Mouse (Mus musculus) spleen, adult 2 months (tissue): ENCODE measurements at regions not wholly inside any gene's neighbourhood (a gene's known extent, or its start where the extent isn't known, plus 50 kb on each side); places are given as distances from the start of the nearest gene placed in this dataset.

Source experiments
- DNase-seq, 2 experiments: peaks; one replicate each; pipeline versions ENCODE4 v3.0.0 to v3.0.0-alpha.2; 2012 to 2021; ENCODE audit warnings: low spot score in 2 of 2, low read depth in 1 of 2
- H3K27ac ChIP-seq: fragments of 200-500 bp; 2 replicates; pipeline ENCODE4 v1.5.1; 2012; ENCODE audit warnings: low read length, inconsistent platforms; ENCODE audit not compliant: insufficient read depth
- H3K27me3 ChIP-seq: fragments of 200-500 bp; 2 replicates; pipeline ENCODE4 v1.6.1; 2012; ENCODE audit warnings: mild to moderate bottlenecking, moderate library complexity, low read length, inconsistent platforms; ENCODE audit not compliant: control insufficient read depth, insufficient read depth
- H3K36me3 ChIP-seq: fragments of 200-500 bp; 2 replicates; pipeline ENCODE4 v1.6.1; 2012; ENCODE audit warnings: mild to moderate bottlenecking, low read length, inconsistent platforms; ENCODE audit not compliant: control insufficient read depth, insufficient read depth
- H3K4me1 ChIP-seq: fragments of 200-500 bp; 2 replicates; pipeline ENCODE4 v1.6.1; 2011; ENCODE audit warnings: inconsistent platforms; ENCODE audit not compliant: control insufficient read depth, insufficient read depth, insufficient read length
- H3K4me3 ChIP-seq: fragments of 200-500 bp; 2 replicates; pipeline ENCODE4 v1.5.1; 2011; ENCODE audit warnings: mild to moderate bottlenecking, inconsistent platforms; ENCODE audit not compliant: insufficient read depth, insufficient read length; ENCODE audit errors: extremely low read depth
- CTCF ChIP-seq: fragments of 200-500 bp; IDR thresholded peaks from 2 replicates; pipeline ENCODE4 v1.5.1; 2011; ENCODE audit warnings: mild to moderate bottlenecking, inconsistent platforms; ENCODE audit not compliant: insufficient read depth, insufficient read length, insufficient replicate concordance; ENCODE audit errors: extremely low read depth
- POLR2A ChIP-seq: fragments of 200-500 bp; IDR thresholded peaks from 2 replicates; pipeline ENCODE4 v1.6.1; 2011; ENCODE audit warnings: low read depth, low read length, inconsistent platforms
- WGBS: fragments of 180-500 bp; shearing (Covaris S2); methylation state at CpG from one replicate; pipeline ENCODE4 v1.1.7; 2018; 5-methylcytosine and 5-hydroxymethylcytosine counted together

DNA sequence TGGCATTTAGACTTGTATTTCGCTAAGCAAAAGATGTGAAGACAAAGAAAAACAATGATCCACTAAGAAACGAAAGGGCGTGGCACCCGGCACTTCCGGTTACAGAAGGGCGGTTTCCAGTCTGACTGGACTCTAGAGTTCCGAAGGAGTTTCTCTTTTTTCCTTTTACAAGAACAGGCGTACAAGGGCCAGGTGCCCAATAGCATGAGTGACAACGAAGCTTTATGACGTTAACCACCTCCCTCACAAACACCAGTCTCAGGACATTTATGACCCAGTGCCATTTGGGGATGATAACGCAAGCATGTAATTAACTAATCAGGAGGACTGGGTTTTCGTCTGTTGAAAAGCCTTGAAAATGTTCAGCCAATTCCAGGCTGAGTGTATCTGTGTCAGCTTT lies 347.9 kb upstream of the Prickle1 start:
- Histone ChIP-seq H3K4me3 (no peak overlapping the region), H3K4me1 (no peaks in the 10 kb centered on the region), H3K27me3 (no peaks in the 10 kb centered on the region), H3K27ac (no peak overlapping the region), H3K36me3 (no peaks in the 10 kb centered on the region)
- WGBS: 91% methylated on average over 12 of the region's 12 CpGs
- no peak for DNase-seq
- TF ChIP-seq POLR2A (no peak), CTCF (no peak)

DNA sequence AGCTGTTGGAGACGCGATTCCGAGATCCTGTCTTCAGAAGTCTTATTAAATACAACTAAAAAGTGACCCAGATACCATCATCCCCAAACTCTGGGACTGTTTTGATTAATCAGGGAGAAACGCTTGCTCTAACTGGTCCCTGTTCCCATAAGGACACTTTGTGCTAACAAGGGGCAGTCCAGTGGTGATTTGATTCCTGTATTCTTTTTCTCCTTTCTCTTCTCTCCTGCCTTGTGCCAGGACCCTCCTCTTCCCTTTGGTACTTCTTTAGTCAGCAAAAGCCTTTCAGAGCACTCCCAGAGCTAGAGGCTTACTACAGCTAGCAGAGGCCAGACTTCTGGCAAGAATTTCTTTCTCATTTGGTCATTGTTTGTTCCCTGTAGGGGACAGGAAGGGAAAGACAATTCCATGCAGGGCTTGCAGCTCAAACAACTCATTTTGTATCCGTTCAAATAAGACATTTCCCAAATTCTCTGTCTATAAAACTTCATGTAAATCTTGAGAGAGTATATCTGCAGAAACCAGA lies 337.3 kb upstream of the Prickle1 start:
- H3K27me3 ChIP-seq: no peaks in the 10 kb centered on the region
- DNase-seq: no peak
- H3K4me3 ChIP-seq: no peak overlapping the region
- no peak overlapping the region for H3K27ac ChIP-seq
- TF ChIP-seq POLR2A (no peak), CTCF (no peak)
- H3K36me3 ChIP-seq: no peaks in the 10 kb centered on the region
- H3K4me1 ChIP-seq: no peaks in the 10 kb centered on the region
- WGBS: 74% methylated on average over 5 of the region's 5 CpGs

DNA sequence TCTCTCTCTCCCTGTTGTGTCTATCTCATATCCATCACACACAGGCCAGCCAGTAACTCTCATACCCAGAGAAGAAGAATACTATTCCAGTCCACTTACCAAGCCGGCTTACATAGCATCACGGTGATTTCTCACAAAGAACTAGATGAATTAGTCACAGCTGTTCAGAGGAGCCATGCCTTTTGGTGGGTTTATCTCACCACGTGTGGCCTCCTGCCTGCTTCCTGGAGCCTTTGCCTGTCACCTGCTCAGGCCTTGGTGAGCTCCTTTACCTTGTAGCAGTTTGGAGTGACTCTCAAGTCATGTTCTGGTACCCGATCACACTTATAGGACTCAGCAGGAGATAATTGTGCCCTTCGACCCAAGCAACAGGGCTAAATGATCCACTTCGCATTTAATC lies 331.2 kb upstream of the Prickle1 start:
- DNase-seq: no peak
- H3K27ac ChIP-seq: no peak overlapping the region
- H3K4me3 ChIP-seq: no peak overlapping the region
- WGBS: 70% methylated on average over 6 of the region's 6 CpGs
- no peak for TF ChIP-seq POLR2A
- no peak for TF ChIP-seq CTCF
- no peaks in the 10 kb centered on the region for H3K4me1 ChIP-seq
- no peaks in the 10 kb centered on the region for H3K27me3 ChIP-seq
- H3K36me3 ChIP-seq: no peaks in the 10 kb centered on the region

DNA sequence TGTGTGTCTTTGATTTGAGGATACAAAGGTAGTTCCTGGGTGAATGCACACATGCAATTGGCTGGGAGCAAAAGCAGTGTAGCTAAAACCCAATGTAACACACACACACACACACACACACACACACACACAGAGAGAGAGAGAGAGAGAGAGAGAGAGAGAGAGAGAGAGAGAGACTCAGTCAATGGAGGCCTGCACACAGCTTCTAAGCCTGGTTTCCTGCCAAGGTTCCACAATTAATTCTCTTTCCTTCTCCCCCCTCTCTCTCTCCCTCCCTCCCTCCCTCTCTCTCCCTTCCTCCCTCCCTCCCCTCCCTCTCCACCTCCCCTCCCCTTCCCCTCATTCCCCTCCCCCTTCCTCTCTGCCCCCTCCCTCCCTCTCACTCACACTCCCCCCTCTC lies 330.6 kb upstream of the Prickle1 start:
- Histone ChIP-seq H3K27me3 (no peaks in the 10 kb centered on the region), H3K4me1 (no peaks in the 10 kb centered on the region), H3K4me3 (no peak overlapping the region), H3K36me3 (no peaks in the 10 kb centered on the region), H3K27ac (no peak overlapping the region)
- no peak for TF ChIP-seq CTCF
- TF ChIP-seq POLR2A: no peak
- no peak for DNase-seq

DNA sequence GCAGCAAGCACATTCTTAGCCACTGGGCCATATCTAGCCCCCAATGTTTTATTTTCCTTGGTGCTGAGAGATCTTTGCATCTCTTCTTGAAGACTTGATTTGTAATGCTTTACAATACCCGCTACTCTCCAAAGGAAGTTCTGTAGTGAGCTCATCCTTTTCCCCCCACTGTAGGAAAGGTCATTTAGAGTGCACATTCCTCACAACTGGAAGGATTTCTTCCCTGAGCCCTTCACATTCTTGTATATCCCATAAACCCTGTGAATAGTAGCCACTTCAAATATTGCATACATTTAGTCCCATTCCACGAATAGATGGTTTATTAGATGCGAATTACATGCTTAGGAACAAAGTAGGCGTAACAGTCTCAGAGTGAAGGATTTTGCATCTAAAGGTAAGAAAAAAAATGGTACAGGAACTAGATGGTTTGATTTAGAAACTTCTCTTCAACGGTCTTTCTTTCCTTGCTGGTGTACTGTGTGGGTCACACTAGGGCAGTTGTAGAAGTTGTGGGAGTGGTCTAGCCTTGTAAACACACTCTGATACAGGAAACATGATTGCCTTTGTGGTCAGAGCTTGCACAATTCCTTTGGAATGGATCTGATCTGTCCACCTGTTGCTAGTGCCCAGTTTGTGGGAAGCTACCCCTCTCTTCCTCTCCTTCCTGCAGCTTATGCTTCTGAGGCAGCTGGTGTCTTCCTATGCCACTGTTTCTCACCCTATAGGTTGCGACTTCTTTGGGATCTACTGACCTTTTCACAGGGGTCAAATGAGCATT lies 326.0 kb upstream of the Prickle1 start:
- 75% methylated on average over 6 of the region's 6 CpGs for WGBS
- Histone ChIP-seq H3K36me3 (no peaks in the 10 kb centered on the region), H3K4me3 (no peak overlapping the region), H3K27ac (no peak overlapping the region), H3K4me1 (no peaks in the 10 kb centered on the region), H3K27me3 (no peaks in the 10 kb centered on the region)
- TF ChIP-seq POLR2A (no peak), CTCF (no peak)
- no peak for DNase-seq

DNA sequence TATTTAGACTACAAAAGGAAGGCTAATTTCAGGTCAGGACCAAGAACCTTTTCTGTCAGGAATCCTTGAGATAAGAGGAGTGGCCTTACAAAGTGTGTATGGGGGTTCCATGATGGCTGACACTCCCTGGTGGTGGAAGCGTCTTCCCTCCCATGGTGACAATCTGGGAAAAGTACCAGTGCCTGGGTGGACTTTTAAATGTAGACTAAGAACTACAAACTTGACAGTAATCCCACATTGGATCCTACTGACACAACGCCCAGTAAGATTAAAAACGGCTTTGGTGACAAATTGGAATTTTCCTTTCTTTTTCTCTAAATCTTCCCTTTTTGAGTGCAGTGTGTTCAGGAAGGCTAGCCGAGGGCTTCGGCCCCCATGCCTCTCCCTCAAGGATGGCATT lies 325.3 kb upstream of the Prickle1 start:
- H3K27me3 ChIP-seq: no peaks in the 10 kb centered on the region
- WGBS: 94% methylated on average over 5 of the region's 5 CpGs
- TF ChIP-seq POLR2A (no peak), CTCF (no peak)
- no peaks in the 10 kb centered on the region for H3K4me1 ChIP-seq
- H3K36me3 ChIP-seq: no peaks in the 10 kb centered on the region
- no peak overlapping the region for H3K4me3 ChIP-seq
- no peak overlapping the region for H3K27ac ChIP-seq
- DNase-seq: no peak

DNA sequence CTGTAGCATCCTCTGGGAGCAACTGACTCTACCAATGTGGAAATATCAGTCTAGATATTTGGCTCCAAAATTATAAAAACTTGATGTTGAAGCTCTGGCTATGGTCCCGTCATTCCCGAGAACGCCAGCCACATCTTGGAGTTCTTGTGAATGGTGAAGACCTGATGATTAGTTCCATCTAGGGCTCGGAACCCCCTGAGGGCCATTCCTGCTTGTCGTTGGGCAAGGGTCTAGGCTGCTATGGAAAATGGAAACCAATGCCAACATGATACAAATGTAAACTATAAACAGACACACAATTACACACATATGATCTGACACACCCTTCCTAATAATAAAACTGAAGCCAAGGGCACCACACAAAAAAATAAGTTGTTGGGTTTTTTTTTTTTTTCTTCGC lies 323.9 kb upstream of the Prickle1 start:
- Histone ChIP-seq H3K27ac (no peak overlapping the region), H3K36me3 (no peaks in the 10 kb centered on the region), H3K4me3 (no peak overlapping the region), H3K4me1 (no peaks in the 10 kb centered on the region), H3K27me3 (no peaks in the 10 kb centered on the region)
- TF ChIP-seq CTCF (no peak), POLR2A (no peak)
- WGBS: 88% methylated on average over 6 of the region's 6 CpGs
- DNase-seq: no peak
